Mouse (Mus musculus): ENCODE data around the gene Sdr39u1.

The Sdr39u1 gene

GRCm38 (mm10) chr14:55854406-55855100 is 45.5 kb downstream of the Sdr39u1 start:
- no peak for DNase-seq (ENCODE audit: low spot score in 2 of 2)

- no peak for DNase-seq (ENCODE audit: low spot score in 2 of 2)
Measured at GRCm38 (mm10) chr14:55853621-55854285, 46.3 kb downstream of the Sdr39u1 start, which contains the start of gene Nynrin. TSS of gene Nynrin (plus strand) at chr14:55854010.

- DNase-seq (ENCODE audit: low spot score in 2 of 2), result no peak
Measured at GRCm38 (mm10) chr14:55852646-55853551, 47.2 kb downstream of the Sdr39u1 start.

GRCm38 (mm10) chr14:55850885-55851284 is 49.2 kb downstream of the Sdr39u1 start:
- no peak for DNase-seq (ENCODE audit: low spot score in 2 of 2)
